Mouse (Mus musculus) lung, embryonic 16.5 days (tissue): Measurements from ENCODE around the gene Slc39a3. TPM values are rescaled to one million over a fixed set of nuclear protein-coding genes. Genes with fewer than 3 reads are reported as not detected.
A peak's percentile ranks its signal among the peaks of the same experiment; 100 is the strongest.

ENCODE experiments used
- ATAC-seq: fragments of 200-750 bp; cut with Nextera tagmentation; 2 replicates; pipeline ENCODE4 v1.8.0; 2017; ENCODE audit warnings: low read depth, mild to moderate bottlenecking, moderate library complexity
- H3K27ac ChIP-seq: fragments of 300-500 bp; sonication (generic); 2 replicates; pipeline ENCODE4 v1.5.1; 2014; ENCODE audit warnings: mild to moderate bottlenecking, control low read depth, low read length
- H3K27me3 ChIP-seq: fragments of 300-500 bp; sonication (generic); 2 replicates; pipeline ENCODE4 v1.6.1; 2014; ENCODE audit warnings: low read depth, low read length, mixed read lengths; ENCODE audit not compliant: control insufficient read depth, insufficient read depth
- H3K36me3 ChIP-seq: fragments of 300-500 bp; sonication (generic); 2 replicates; pipeline ENCODE4 v1.6.1; 2014; ENCODE audit warnings: low read length; ENCODE audit not compliant: control insufficient read depth, insufficient read depth
- H3K4me1 ChIP-seq: fragments of 300-500 bp; sonication (generic); replicated peaks from 2 replicates; pipeline ENCODE4 v1.6.1; 2014; ENCODE audit warnings: low read length, mixed read lengths; ENCODE audit not compliant: control insufficient read depth, insufficient read depth
- H3K4me2 ChIP-seq: fragments of 300-500 bp; sonication (generic); 2 replicates; pipeline ENCODE4 v1.6.1; 2014; ENCODE audit warnings: low read depth, low read length, control low read depth
- H3K4me3 ChIP-seq: fragments of 300-500 bp; sonication (generic); 2 replicates; pipeline ENCODE4 v1.5.1; 2014; ENCODE audit warnings: mild to moderate bottlenecking, low read length, control low read depth
- H3K9ac ChIP-seq: fragments of 300-500 bp; sonication (generic); 2 replicates; pipeline ENCODE4 v1.6.1; 2014; ENCODE audit warnings: low read length, control low read depth
- H3K9me3 ChIP-seq: fragments of 300-500 bp; sonication (generic); 2 replicates; pipeline ENCODE4 v1.6.1; 2016; ENCODE audit warnings: low read length; ENCODE audit not compliant: control insufficient read depth
- WGBS: fragments of 180-500 bp; shearing (Covaris S2); extraction: QIAGEN DNeasy Blood & Tissue Kit; methylation state at CpG from one replicate; pipeline ENCODE4 v1.1.7; 2014; 5-methylcytosine and 5-hydroxymethylcytosine counted together
- polyA plus RNA-seq: library from polyadenylated mRNA; unstranded; fragments of >200 nt; fragmentation: Nextera tagmentation; extraction: Ambion mirVana; gene quantifications from 2 replicates; pipeline ENCODE4 v1.2.1, GENCODE M21; 2015

Gene Slc39a3
- polyA plus RNA-seq, 1 experiment from 2014 or later = 19.4 TPM

DNA sequence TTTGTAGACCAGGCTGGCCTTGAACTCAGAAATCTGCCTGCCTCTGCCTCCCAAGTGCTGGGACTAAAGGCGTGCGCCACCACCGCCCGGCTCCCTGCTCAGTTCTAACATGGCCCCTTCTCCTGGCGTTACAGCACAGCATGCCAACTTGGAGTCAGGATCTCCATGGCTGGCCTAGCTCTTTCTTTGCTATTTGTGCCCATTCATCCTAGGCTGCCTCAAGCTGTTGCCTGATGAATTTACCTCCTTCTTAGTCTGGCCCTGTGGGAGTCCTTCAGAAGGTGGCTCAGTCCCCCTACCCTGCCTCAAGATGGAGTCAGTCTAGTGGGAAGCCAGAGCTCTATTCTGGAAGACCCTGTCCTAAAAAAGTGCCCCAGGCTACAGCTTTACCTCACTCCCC, 10.4 kb downstream of the Slc39a3 start:
- peaks cover 14% of the 10 kb centered on the region for H3K36me3 ChIP-seq
- WGBS = 90% methylated on average over 5 of the region's 5 CpGs
- H3K27me3 ChIP-seq = peaks cover 29% of the 10 kb centered on the region
- H3K4me1 ChIP-seq = no peaks in the 10 kb centered on the region
- no peak overlapping the region for H3K9ac ChIP-seq
- H3K4me3 ChIP-seq = no peak overlapping the region
- H3K27ac ChIP-seq = no peak overlapping the region
- no peak for ATAC-seq
- no peaks in the 10 kb centered on the region for H3K9me3 ChIP-seq
- no peak overlapping the region for H3K4me2 ChIP-seq

DNA sequence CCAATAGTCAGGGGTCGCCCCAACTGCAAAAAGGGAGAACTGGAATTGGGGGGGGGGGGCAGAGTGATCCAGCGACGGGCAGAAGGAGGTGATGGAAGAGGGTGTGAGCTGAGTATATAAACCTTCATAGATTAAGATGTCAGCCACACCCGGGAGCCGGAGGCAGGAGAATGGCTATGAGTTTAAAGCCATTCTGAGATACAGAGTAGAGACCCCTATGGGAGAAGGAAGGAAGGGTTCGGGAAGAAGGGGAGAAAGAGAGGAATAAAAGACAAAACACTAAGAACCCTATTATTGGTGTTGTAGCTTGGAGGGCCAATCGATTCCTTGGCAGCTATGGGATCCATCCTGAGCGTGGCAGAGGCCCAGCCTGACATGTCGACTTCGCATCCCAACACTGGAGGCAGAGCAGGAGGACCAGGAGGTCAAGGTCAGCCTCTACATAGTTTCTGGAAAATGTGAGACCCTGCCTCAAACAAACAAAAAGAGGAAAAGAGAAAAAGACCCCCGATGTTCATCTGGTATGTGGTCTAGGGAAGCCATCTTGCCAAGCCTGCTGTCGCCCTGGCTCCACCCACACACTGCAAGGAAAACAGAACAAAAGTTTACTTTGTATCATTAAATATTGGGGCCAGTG, 11.5 kb downstream of the Slc39a3 start, which contains the start of gene Diras1:
Diras1 (minus strand) TSS at position 24 of the 637 bp plus-strand sequence.
- peaks cover 6% of the 10 kb centered on the region for H3K36me3 ChIP-seq
- ATAC-seq = no peak
- H3K9ac ChIP-seq = no peak within 1 kb of the TSS
- peak within 1 kb of the TSS; percentile 42 for H3K4me2 ChIP-seq
- no peaks in the 10 kb centered on the region for H3K4me1 ChIP-seq
- no peak within 1 kb of the TSS for H3K27ac ChIP-seq
- WGBS = 43% methylated on average over 12 of the region's 12 CpGs
- H3K27me3 ChIP-seq = peaks cover 30% of the 10 kb centered on the region
- peak within 1 kb of the TSS; percentile 25 for H3K4me3 ChIP-seq
- no peaks in the 10 kb centered on the region for H3K9me3 ChIP-seq

DNA sequence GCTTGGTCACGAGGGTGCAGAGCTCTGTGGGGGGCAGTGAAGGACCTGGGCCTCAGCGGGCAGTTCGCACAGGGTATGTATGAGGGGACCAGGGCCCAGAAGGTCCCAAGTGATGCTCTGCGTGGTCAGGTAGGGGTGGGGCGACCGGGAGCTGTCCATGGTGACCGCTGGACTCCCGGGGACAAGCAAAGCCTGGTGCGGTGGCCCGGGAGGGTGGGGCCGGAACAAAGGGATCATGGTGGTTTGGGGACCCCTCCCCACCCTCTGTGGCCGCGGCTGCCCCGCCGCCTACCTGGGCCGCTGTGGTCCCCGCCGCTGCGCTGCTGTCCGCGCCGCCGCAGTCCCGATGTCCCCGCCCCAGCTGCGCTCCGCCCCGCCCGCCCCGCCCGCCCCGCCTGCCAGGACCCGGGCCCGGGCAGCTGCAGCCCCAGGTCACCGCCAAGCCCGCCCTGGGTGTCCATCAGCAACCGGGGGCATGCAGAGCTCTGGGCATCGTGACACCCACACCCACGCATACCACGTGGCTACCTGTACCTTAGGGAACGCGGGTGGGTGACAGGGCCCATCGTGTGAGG, 12.1 kb downstream of the Slc39a3 start:
- no peaks in the 10 kb centered on the region for H3K9me3 ChIP-seq
- peak overlapping the region; percentile 25 for H3K4me3 ChIP-seq
- peak overlapping the region; percentile 42 for H3K4me2 ChIP-seq
- H3K9ac ChIP-seq = no peak overlapping the region
- WGBS = under 1% methylated on average over 32 of the region's 43 CpGs
- no peaks in the 10 kb centered on the region for H3K4me1 ChIP-seq
- no peak overlapping the region for H3K27ac ChIP-seq
- peaks cover 30% of the 10 kb centered on the region for H3K27me3 ChIP-seq
- ATAC-seq = peak; percentile 55; the same call in 1 of the 2 replicates
- H3K36me3 ChIP-seq = no peaks in the 10 kb centered on the region; the same call in 1 of the 2 replicates

DNA sequence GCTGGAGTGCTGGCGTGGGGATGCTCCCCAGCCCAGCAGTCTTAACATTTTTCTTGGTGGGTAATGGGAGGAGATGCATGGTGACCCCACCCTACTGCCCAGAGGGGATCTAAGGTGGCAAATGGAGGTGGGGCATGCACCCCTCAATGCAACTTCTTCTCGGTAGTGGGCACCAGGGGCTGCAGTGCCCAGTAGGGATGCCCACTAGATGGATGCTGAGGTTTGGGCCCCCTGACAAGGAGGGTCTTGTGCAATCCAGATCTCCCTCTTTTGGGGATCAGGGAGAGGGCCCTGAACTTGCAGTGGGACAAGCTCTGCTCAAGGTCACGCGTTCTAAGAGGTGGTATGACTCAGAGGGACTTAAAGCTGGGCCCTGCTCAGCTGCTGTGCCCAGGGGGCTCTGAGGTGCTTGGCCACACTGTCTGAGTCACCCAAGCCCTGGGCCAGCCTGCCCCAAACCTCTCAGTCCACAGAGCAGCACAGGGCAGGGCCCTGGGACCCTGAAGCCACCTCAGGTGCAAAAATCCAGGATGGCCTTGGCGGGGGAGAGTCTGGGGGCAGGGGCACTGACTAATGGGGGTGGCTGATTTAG, 12.8 kb downstream of the Slc39a3 start:
- no peaks in the 10 kb centered on the region for H3K36me3 ChIP-seq
- H3K27me3 ChIP-seq = peaks cover 30% of the 10 kb centered on the region
- no peak overlapping the region for H3K4me3 ChIP-seq
- H3K4me1 ChIP-seq = no peaks in the 10 kb centered on the region
- no peak overlapping the region for H3K27ac ChIP-seq
- H3K9me3 ChIP-seq = no peaks in the 10 kb centered on the region
- no peak overlapping the region for H3K9ac ChIP-seq
- H3K4me2 ChIP-seq = no peak overlapping the region
- no peak for ATAC-seq
- WGBS = 71% methylated on average over 5 of the region's 5 CpGs

DNA sequence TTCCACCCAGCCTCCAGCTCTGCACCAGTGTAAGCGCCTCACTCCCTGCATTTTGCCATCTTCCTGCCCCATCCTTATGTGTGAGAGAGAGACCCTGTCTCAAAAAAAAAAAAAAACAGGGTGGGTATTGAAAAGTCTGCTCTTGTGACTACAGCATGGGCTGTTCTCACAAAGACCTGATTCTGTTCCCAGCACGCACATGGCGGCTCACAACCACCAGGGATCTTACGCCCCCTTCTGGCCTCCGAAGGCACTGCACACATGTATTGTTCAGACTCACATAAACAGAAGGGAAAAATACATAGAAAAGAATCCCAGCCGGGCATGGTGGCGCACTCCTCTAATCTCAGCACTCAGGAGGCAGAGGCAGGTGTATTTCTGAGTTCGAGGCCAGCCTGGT, 14.5 kb downstream of the Slc39a3 start:
- WGBS = 56% methylated on average over 8 of the region's 8 CpGs
- H3K27ac ChIP-seq = no peak overlapping the region
- H3K4me3 ChIP-seq = no peak overlapping the region
- ATAC-seq = no peak
- H3K9me3 ChIP-seq = no peaks in the 10 kb centered on the region
- no peaks in the 10 kb centered on the region for H3K36me3 ChIP-seq
- H3K4me1 ChIP-seq = no peaks in the 10 kb centered on the region
- no peak overlapping the region for H3K4me2 ChIP-seq
- H3K27me3 ChIP-seq = peaks cover 30% of the 10 kb centered on the region
- H3K9ac ChIP-seq = no peak overlapping the region

DNA sequence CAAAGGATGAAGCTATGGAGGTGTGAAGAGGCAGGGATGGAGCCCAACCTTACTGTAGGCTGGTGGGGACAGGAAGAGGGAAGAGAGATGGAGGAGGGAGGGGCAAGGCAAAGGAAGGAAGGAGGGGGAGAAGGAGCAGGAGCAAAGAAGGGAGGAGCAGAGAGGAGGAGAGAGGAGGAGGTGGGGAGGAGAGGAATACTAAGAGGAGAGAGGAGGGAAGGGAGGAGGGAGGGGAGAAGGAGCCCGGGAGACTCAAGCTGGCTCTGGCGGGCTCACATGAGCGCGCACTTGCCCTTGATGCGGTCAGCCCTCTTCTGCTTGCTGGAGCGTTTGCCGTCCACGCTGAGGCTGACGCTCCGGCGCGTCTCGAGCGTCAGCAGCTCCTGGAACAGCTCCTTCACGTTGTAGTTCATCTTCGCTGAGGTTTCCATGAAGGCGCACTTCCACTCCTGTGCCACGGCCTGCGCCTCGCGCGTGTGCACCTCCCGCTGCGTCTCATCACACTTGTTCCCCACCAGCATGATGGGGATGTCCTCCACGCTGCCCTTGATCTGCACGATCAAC, 15.6 kb downstream of the Slc39a3 start:
- Histone ChIP-seq H3K9ac (no peak overlapping the region), H3K36me3 (no peaks in the 10 kb centered on the region), H3K9me3 (no peaks in the 10 kb centered on the region), H3K27ac (no peak overlapping the region), H3K4me3 (no peak overlapping the region), H3K4me2 (no peak overlapping the region), H3K4me1 (no peaks in the 10 kb centered on the region), H3K27me3 (peaks cover 30% of the 10 kb centered on the region)
- 12% methylated on average over 26 of the region's 26 CpGs for WGBS
- ATAC-seq = no peak

DNA sequence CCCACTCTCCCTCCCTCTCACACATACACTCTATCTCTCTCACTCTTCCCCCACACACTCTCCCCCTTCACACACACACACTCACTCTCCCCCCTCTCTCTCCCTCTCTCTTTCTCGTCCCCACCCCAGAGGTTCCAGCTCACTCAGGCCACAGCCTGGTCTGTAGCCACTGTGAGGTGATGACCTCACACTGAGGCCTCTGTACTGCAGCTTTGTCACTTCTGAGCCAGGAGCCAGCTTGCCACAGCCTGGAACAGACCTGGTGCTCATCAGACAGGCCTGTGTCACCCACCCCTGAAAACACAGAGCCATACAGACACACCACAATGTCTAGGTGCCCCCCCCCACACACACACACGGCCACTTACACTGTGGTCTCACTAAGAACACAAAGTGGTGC, 17.0 kb downstream of the Slc39a3 start:
- H3K4me1 ChIP-seq = 0 out of 2 replicates have a peak, but pooled peaks cover 1% of the 10 kb centered on the region
- no peak overlapping the region for H3K27ac ChIP-seq
- ATAC-seq = no peak
- H3K36me3 ChIP-seq = no peaks in the 10 kb centered on the region
- no peak overlapping the region for H3K4me2 ChIP-seq
- no peaks in the 10 kb centered on the region for H3K9me3 ChIP-seq
- 41% methylated on average over 2 of the region's 2 CpGs for WGBS
- H3K9ac ChIP-seq = no peak overlapping the region
- H3K4me3 ChIP-seq = no peak overlapping the region
- peaks cover 23% of the 10 kb centered on the region for H3K27me3 ChIP-seq

DNA sequence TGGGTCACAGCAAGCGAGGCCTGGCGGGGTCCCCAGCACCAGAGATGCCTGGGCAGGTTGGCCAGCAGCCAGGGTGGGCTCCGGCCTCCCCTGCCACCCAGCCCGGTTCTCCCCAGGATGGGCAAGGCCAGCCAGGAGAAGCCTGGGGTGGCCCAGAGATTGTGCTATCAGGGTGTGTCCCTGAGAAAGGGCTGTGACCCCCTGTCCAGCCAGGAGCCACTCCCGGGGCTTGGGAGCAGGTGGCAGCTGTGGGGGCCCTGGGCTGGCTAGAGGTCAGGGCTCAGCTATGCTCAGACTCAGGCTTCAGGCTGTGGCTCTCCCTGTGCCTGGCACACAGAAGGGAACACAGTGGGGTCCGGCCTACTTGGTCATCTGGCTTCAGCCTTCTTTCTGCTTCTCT, 17.5 kb downstream of the Slc39a3 start:
- Histone ChIP-seq H3K4me1 (peaks cover 5% of the 10 kb centered on the region; the same call in 1 of the 2 replicates), H3K9me3 (no peaks in the 10 kb centered on the region), H3K27ac (no peak overlapping the region), H3K36me3 (no peaks in the 10 kb centered on the region), H3K9ac (no peak overlapping the region), H3K4me3 (no peak overlapping the region), H3K4me2 (no peak overlapping the region), H3K27me3 (peaks cover 20% of the 10 kb centered on the region)
- 74% methylated on average over 6 of the region's 6 CpGs for WGBS
- no peak for ATAC-seq

DNA sequence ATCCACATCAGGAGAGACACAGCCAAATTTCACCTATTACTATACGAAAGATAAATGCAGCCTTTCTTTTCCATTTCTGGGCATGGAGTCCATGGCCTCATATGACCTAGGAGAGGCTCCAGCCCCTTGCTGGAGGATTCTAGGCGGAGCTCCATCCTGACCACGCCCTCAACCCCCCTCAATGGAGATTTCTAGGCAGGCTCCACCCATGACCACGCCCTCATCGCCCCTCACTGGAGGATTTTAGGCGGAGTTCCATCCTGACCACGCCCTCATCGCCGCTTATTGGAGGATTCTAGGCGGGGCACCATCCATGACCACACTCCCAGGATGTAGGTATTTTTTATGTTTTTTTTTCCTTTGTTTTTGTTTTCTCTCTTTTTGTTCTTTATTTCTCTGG, 18.9 kb downstream of the Slc39a3 start:
- 40% methylated on average over 10 of the region's 10 CpGs for WGBS

More for the DNA sequence above, 18.9 kb downstream of the Slc39a3 start:
- no peaks in the 10 kb centered on the region for H3K36me3 ChIP-seq
- peaks cover 7% of the 10 kb centered on the region; the same call in 1 of the 2 replicates for H3K4me1 ChIP-seq
- peaks cover 10% of the 10 kb centered on the region for H3K27me3 ChIP-seq
- no peak overlapping the region for H3K4me3 ChIP-seq
- no peak overlapping the region for H3K27ac ChIP-seq
- H3K4me2 ChIP-seq = no peak overlapping the region
- H3K9ac ChIP-seq = no peak overlapping the region
- no peak for ATAC-seq
- H3K9me3 ChIP-seq = no peaks in the 10 kb centered on the region
